Mouse (Mus musculus): ENCODE measurements at regions not wholly inside any gene's neighbourhood (a gene's known extent, or its start where the extent isn't known, plus 50 kb on each side); places are given as distances from the start of the nearest gene placed in this dataset.

DNA sequence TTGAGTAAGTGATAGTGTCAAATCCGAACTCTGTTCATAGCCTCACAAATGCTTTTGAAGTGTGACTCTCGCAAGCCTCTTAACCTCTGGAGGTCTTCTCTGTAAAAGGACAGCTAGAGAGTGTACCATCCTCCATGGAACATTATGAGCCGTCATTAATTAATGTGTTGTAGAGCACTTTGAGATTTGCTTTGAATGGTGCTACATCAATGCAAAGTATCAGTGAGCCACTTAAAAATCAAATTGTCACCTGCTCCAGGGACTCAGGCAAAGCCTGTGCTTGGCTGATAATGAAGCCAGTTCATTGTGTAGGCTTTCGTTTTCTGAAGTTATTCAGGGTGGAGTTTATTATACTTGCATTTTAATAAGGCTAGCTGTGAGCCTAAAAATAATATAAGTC, 801.8 kb upstream of the B3galt2 start:
- no peaks in the 10 kb centered on the region for H3K27me3 ChIP-seq (ENCODE audit: control insufficient read depth, insufficient read depth, insufficient read length)
- no peak overlapping the region for H3K4me3 ChIP-seq
- no peak for TF ChIP-seq E2F4 (IDR thresholded peaks at IDR 0.05; ENCODE audit: insufficient read depth)
- no peak for TF ChIP-seq POLR2A (IDR thresholded peaks at IDR 0.05; ENCODE audit: insufficient read length, low read depth)
- no peak for TF ChIP-seq MYOD1 (IDR thresholded peaks at IDR 0.05; ENCODE audit: control insufficient read depth in 1 of 3, insufficient read length in 2 of 3, low read depth in 2 of 3)
- no peak for TF ChIP-seq USF1 (IDR thresholded peaks at IDR 0.05; ENCODE audit: low read depth)
- TF ChIP-seq POLR2AphosphoS2 (IDR thresholded peaks at IDR 0.05; ENCODE audit: insufficient read length, low read depth) = no peak
- H3K4me2 ChIP-seq (ENCODE audit: low read depth) = no peak overlapping the region
- no peaks in the 10 kb centered on the region for H3K36me3 ChIP-seq (ENCODE audit: control insufficient read depth, insufficient read depth)
- H3K79me2 ChIP-seq (ENCODE audit: control insufficient read depth, insufficient read depth) = no peaks in the 10 kb centered on the region
- H3ac ChIP-seq (ENCODE audit: control insufficient read depth, insufficient read length) = no peak overlapping the region

DNA sequence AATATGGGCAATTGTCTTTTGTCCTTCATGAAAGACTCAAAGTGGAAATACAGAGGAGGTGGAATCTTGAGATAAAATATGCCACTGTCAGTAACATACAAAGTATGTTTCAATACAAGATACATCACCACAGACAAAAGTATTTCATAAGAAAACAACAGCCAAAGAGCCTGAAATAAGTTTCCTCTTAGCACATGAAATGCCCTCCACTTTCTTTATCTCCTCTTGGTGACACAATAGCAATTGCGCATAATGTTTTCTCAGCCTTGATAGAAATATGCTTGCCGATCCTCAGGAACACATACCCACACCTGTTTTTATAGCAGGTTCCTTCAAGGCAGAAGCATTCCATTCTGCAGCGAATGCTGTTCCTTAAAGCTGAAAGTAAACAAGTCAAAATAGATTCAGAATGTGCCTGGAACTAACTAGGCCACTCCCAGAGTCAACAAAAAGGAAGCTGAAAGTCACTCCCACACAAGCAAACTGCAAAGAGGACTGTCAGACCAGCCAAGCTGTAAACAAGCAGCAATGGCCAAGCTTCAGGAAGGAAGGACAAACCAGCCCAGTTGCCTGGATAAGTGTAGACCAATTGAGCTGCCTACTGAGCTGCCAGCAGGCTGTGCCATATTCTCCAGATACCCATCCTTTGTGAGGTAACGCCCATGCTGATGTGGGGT, 773.3 kb upstream of the B3galt2 start:
- TF ChIP-seq TCF3 (IDR thresholded peaks at IDR 0.05; ENCODE audit: insufficient read length, low read depth) (no peak), TCF12 (IDR thresholded peaks at IDR 0.05; ENCODE audit: insufficient read depth, poor library complexity, severe bottlenecking) (no peak)
- H3K4me3 ChIP-seq = no peak overlapping the region
- no peak overlapping the region for H3K4me2 ChIP-seq (ENCODE audit: low read depth)
- no peaks in the 10 kb centered on the region for H3K36me3 ChIP-seq (ENCODE audit: control insufficient read depth, insufficient read depth)
- H3K27me3 ChIP-seq (ENCODE audit: control insufficient read depth, insufficient read depth, insufficient read length) = no peaks in the 10 kb centered on the region
- no peak overlapping the region for H3ac ChIP-seq (ENCODE audit: control insufficient read depth, insufficient read length)
- no peaks in the 10 kb centered on the region for H3K79me2 ChIP-seq (ENCODE audit: control insufficient read depth, insufficient read depth)

DNA sequence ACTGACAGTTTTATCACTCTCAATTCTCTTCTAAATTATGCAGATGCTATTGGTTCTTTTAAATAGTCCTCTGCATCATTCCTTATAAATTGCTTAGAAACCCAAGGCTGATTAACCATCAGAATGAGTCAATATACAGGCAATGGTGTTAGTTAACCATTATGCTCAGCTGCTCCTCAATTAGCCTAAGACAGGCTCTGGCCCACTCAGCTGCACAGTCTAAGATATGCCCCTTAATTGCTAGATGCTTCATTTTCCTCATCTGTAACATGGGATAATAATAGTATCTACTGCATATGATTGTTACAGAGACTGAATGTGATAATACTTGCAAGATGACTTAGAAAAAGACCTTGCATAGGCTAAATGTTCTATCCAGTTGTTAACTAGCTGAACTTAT, 748.6 kb upstream of the B3galt2 start:
- no peak overlapping the region for H3K4me2 ChIP-seq (ENCODE audit: low read depth)
- no peak overlapping the region for H3K4me3 ChIP-seq
- H3K36me3 ChIP-seq (ENCODE audit: control insufficient read depth, insufficient read depth) = no peaks in the 10 kb centered on the region
- H3ac ChIP-seq (ENCODE audit: control insufficient read depth, insufficient read length) = no peak overlapping the region
- no peaks in the 10 kb centered on the region for H3K27me3 ChIP-seq (ENCODE audit: control insufficient read depth, insufficient read depth, insufficient read length)
- TF ChIP-seq POLR2AphosphoS2 (IDR thresholded peaks at IDR 0.05; ENCODE audit: insufficient read length, low read depth) (no peak), CEBPB (IDR thresholded peaks at IDR 0.05; ENCODE audit: insufficient read depth, poor library complexity, severe bottlenecking) (no peak), TCF12 (IDR thresholded peaks at IDR 0.05; ENCODE audit: insufficient read depth, poor library complexity, severe bottlenecking) (no peak), MAX (IDR thresholded peaks at IDR 0.05; ENCODE audit: low read depth) (no peak), MYOG (IDR thresholded peaks at IDR 0.05; ENCODE audit: control insufficient read depth in 1 of 3, insufficient read depth in 1 of 3, insufficient read length in 2 of 3, low read depth in 2 of 3) (no peak), USF1 (IDR thresholded peaks at IDR 0.05; ENCODE audit: low read depth) (no peak), E2F4 (IDR thresholded peaks at IDR 0.05; ENCODE audit: insufficient read depth) (no peak), POLR2A (IDR thresholded peaks at IDR 0.05; ENCODE audit: insufficient read length, low read depth) (no peak), TCF3 (IDR thresholded peaks at IDR 0.05; ENCODE audit: insufficient read length, low read depth) (no peak), SRF (IDR thresholded peaks at IDR 0.05; ENCODE audit: control insufficient read depth, insufficient read length, low read depth) (no peak), REST (IDR thresholded peaks at IDR 0.05; ENCODE audit: insufficient read depth, insufficient read length) (no peak), MYOD1 (IDR thresholded peaks at IDR 0.05; ENCODE audit: control insufficient read depth in 1 of 3, insufficient read length in 2 of 3, low read depth in 2 of 3) (no peak)
- H3K79me2 ChIP-seq (ENCODE audit: control insufficient read depth, insufficient read depth) = no peaks in the 10 kb centered on the region

DNA sequence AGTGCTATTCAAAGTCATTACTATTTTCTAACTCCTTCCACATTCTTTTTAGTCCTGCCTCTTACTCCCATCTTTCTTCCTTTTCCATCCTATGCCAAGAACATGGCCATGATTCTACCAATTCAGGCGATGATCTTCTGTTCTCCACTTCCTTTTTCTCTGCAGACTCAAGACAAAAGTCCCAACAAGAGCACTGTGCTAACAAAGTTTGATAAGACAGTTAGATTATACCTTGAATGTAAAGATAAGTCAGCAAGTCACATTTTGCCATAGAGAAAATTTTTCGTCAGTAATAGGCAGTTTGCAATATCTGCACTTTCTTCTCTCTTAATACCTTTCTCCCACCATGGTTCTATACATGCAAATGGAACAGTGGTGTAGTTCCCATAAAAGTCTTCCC, 747.3 kb upstream of the B3galt2 start:
- no peak for TF ChIP-seq MYOG (IDR thresholded peaks at IDR 0.05; ENCODE audit: control insufficient read depth in 1 of 3, insufficient read depth in 1 of 3, insufficient read length in 2 of 3, low read depth in 2 of 3)
- TF ChIP-seq POLR2AphosphoS2 (IDR thresholded peaks at IDR 0.05; ENCODE audit: insufficient read length, low read depth) = no peak
- TF ChIP-seq POLR2A (IDR thresholded peaks at IDR 0.05; ENCODE audit: insufficient read length, low read depth) = no peak
- TF ChIP-seq MYOD1 (IDR thresholded peaks at IDR 0.05; ENCODE audit: control insufficient read depth in 1 of 3, insufficient read length in 2 of 3, low read depth in 2 of 3) = no peak
- TF ChIP-seq TCF3 (IDR thresholded peaks at IDR 0.05; ENCODE audit: insufficient read length, low read depth) = no peak
- TF ChIP-seq SRF (IDR thresholded peaks at IDR 0.05; ENCODE audit: control insufficient read depth, insufficient read length, low read depth) = no peak
- Histone ChIP-seq H3K27me3 (ENCODE audit: control insufficient read depth, insufficient read depth, insufficient read length) (no peaks in the 10 kb centered on the region), H3ac (ENCODE audit: control insufficient read depth, insufficient read length) (no peak overlapping the region), H3K36me3 (ENCODE audit: control insufficient read depth, insufficient read depth) (no peaks in the 10 kb centered on the region), H3K4me3 (no peak overlapping the region), H3K79me2 (ENCODE audit: control insufficient read depth, insufficient read depth) (no peaks in the 10 kb centered on the region), H3K4me2 (ENCODE audit: low read depth) (no peak overlapping the region)

DNA sequence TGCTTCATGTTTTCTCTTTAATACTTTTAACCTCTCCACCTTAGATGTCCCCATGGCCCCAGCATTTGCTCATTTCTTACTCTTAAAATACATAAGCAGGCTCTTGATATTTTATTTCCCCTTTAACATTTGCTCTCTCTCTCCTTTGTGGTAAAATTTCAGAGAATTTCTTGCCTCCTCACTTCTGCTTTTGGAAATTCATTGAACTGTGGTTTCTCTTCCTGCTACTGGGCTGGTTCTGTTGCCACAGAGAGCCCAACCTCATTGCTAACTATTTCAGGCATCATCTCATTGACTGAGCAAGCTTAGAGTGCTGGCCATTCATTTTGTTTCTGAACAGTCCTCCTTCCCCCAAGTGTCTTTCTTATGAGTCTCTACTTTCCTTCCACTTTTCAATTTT, 746.3 kb upstream of the B3galt2 start:
- no peaks in the 10 kb centered on the region for H3K36me3 ChIP-seq (ENCODE audit: control insufficient read depth, insufficient read depth)
- no peaks in the 10 kb centered on the region for H3K79me2 ChIP-seq (ENCODE audit: control insufficient read depth, insufficient read depth)
- no peak overlapping the region for H3ac ChIP-seq (ENCODE audit: control insufficient read depth, insufficient read length)
- no peak overlapping the region for H3K4me3 ChIP-seq
- H3K4me2 ChIP-seq (ENCODE audit: low read depth) = no peak overlapping the region
- TF ChIP-seq POLR2AphosphoS2 (IDR thresholded peaks at IDR 0.05; ENCODE audit: insufficient read length, low read depth) = no peak
- TF ChIP-seq POLR2A (IDR thresholded peaks at IDR 0.05; ENCODE audit: insufficient read length, low read depth) = no peak
- no peak for TF ChIP-seq TCF12 (IDR thresholded peaks at IDR 0.05; ENCODE audit: insufficient read depth, poor library complexity, severe bottlenecking)
- no peak for TF ChIP-seq CEBPB (IDR thresholded peaks at IDR 0.05; ENCODE audit: insufficient read depth, poor library complexity, severe bottlenecking)
- TF ChIP-seq USF1 (IDR thresholded peaks at IDR 0.05; ENCODE audit: low read depth) = no peak
- TF ChIP-seq SRF (IDR thresholded peaks at IDR 0.05; ENCODE audit: control insufficient read depth, insufficient read length, low read depth) = no peak
- TF ChIP-seq E2F4 (IDR thresholded peaks at IDR 0.05; ENCODE audit: insufficient read depth) = no peak
- TF ChIP-seq TCF3 (IDR thresholded peaks at IDR 0.05; ENCODE audit: insufficient read length, low read depth) = no peak
- no peak for TF ChIP-seq MAX (IDR thresholded peaks at IDR 0.05; ENCODE audit: low read depth)
- TF ChIP-seq MYOD1 (IDR thresholded peaks at IDR 0.05; ENCODE audit: control insufficient read depth in 1 of 3, insufficient read length in 2 of 3, low read depth in 2 of 3) = no peak
- H3K27me3 ChIP-seq (ENCODE audit: control insufficient read depth, insufficient read depth, insufficient read length) = no peaks in the 10 kb centered on the region

Measured in myocyte (in vitro differentiated cells).